Mouse (Mus musculus): ENCODE measurements at regions not wholly inside any gene's neighbourhood (a gene's known extent, or its start where the extent isn't known, plus 50 kb on each side); places are given as distances from the start of the nearest gene placed in this dataset.

DNA sequence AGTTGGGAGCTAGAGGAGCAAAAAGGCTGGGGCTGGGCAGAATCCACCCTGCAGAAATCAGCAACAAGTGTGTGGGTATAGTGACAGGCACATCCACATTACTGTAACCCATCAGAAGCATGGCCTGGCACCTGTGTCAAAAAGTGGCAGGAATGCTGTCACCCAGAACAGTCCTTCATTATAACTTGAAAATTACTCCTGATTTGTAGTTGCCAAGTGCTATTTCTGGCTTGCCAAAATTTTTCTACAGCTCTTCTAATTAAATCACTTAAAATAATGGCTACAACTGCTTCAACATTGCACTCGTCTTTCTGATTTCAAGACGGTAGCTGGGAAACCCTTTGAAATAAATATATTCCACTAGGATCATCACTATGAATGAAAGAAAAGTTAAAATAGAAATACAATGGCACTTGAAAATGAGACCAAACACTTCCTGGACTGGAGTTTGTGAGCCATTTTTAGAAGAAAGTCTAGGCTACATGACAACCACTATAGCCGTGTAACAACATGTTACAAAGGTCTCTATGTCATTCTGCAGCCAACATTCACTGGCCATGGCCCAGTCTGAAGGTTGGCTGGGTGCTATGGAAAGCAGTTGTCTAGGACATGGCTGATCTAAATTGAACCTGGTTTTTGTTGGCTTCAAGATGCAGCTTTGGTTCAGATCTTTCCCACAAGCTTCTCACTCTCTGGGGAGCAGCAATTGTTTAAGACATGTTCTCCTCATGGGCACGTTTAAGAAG, 190.6 kb upstream of the Tapt1 start:
- Histone ChIP-seq H3K27me3 (ENCODE audit: control insufficient read depth, insufficient read depth, low read length) (no peaks in the 10 kb centered on the region), H3K4me1 (ENCODE audit: control insufficient read depth, insufficient read depth, low read length) (no peaks in the 10 kb centered on the region; the same call in 1 of the 2 replicates), H3K36me3 (ENCODE audit: control insufficient read depth, insufficient read depth, low read length) (no peaks in the 10 kb centered on the region), H3K4me2 (replicated peaks; ENCODE audit: low read depth, low read length, severe bottlenecking) (no peak overlapping the region), H3K9ac (ENCODE audit: low read depth, low read length, severe bottlenecking) (no peak overlapping the region), H3K27ac (replicated peaks; ENCODE audit: low read depth, low read length) (no peak overlapping the region), H3K4me3 (replicated peaks; ENCODE audit: low read length) (no peak overlapping the region), H3K9me3 (ENCODE audit: control insufficient read depth, low read length) (no peaks in the 10 kb centered on the region)
- ATAC-seq (ENCODE audit: low FRiP score, low read depth) (no peak), DNase-seq (ENCODE audit: low spot score) (no peak)
- no peak for TF ChIP-seq POLR2A (IDR thresholded peaks at IDR 0.05; ENCODE audit: borderline replicate concordance, extremely low read depth, insufficient read depth, insufficient read length)
- 77% methylated on average over 4 of the region's 4 CpGs for whole genome bisulfite sequencing

DNA sequence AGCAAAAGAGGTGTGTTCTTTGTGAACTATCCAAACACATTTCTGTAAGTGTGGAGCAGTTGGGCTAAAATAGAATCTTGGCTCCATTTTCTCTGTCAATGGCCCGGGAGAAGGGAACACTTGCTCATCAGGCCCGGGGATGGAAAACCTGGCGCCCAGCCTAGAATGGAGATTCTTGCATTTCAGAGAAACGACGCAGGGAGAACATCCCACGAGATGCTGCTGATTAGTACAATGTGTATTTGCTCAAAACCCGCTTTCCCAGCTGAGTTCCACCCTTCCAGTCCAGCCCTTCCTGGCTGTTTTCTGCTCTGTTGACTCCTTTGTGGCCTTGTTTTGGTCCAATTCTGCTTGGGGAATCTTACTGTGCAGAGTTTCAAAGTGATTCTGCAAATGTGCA, 188.0 kb upstream of the Tapt1 start:
- 0 out of 2 replicates have a peak overlapping the region, but pooled peaks have one; percentile 1 for H3K27ac ChIP-seq (replicated peaks; ENCODE audit: low read depth, low read length)
- TF ChIP-seq POLR2A (IDR thresholded peaks at IDR 0.05; ENCODE audit: borderline replicate concordance, extremely low read depth, insufficient read depth, insufficient read length) = no peak

DNA sequence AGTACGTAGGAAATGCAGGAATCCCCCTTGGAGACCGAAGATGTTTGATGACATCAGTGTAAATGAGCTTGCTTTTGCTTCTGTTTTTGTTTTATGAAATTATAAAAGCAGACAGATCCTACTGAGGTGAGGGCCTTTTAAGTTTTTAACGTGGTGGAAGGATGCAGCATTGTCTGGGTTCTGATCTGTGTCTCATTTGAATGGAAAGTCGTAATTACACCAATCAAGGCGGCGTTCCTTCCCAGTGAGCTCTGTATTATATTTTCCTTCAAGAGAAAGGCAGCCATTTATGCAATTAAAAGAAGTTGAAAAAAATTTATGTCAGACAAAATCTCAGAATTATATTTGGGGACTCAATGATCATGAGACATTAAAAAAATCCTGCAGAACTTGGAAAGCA, 176.9 kb upstream of the Tapt1 start:
- Histone ChIP-seq H3K27me3 (ENCODE audit: control insufficient read depth, insufficient read depth, low read length) (no peaks in the 10 kb centered on the region), H3K9me3 (ENCODE audit: control insufficient read depth, low read length) (no peaks in the 10 kb centered on the region), H3K27ac (replicated peaks; ENCODE audit: low read depth, low read length) (no peak overlapping the region), H3K4me1 (ENCODE audit: control insufficient read depth, insufficient read depth, low read length) (no peaks in the 10 kb centered on the region), H3K4me2 (replicated peaks; ENCODE audit: low read depth, low read length, severe bottlenecking) (no peak overlapping the region), H3K4me3 (replicated peaks; ENCODE audit: low read length) (no peak overlapping the region), H3K36me3 (ENCODE audit: control insufficient read depth, insufficient read depth, low read length) (no peaks in the 10 kb centered on the region), H3K9ac (ENCODE audit: low read depth, low read length, severe bottlenecking) (no peak overlapping the region)
- TF ChIP-seq POLR2A (IDR thresholded peaks at IDR 0.05; ENCODE audit: borderline replicate concordance, extremely low read depth, insufficient read depth, insufficient read length) = no peak
- WGBS = 68% methylated on average over 6 of the region's 6 CpGs
- ATAC-seq (ENCODE audit: low FRiP score, low read depth) (no peak), DNase-seq (ENCODE audit: low spot score) (no peak)

More for the DNA sequence above, 188.0 kb upstream of the Tapt1 start:
- DNase-seq (ENCODE audit: low spot score) (peak; percentile 92), ATAC-seq (ENCODE audit: low FRiP score, low read depth) (peak; percentile 86)
- H3K9me3 ChIP-seq (ENCODE audit: control insufficient read depth, low read length) = no peaks in the 10 kb centered on the region
- no peak overlapping the region for H3K4me2 ChIP-seq (replicated peaks; ENCODE audit: low read depth, low read length, severe bottlenecking)
- H3K4me1 ChIP-seq (ENCODE audit: control insufficient read depth, insufficient read depth, low read length) = no peaks in the 10 kb centered on the region; the same call in 1 of the 2 replicates
- no peak overlapping the region for H3K9ac ChIP-seq (ENCODE audit: low read depth, low read length, severe bottlenecking)
- no peaks in the 10 kb centered on the region for H3K36me3 ChIP-seq (ENCODE audit: control insufficient read depth, insufficient read depth, low read length)
- H3K27me3 ChIP-seq (ENCODE audit: control insufficient read depth, insufficient read depth, low read length) = no peaks in the 10 kb centered on the region
- 47% methylated on average over 7 of the region's 7 CpGs for WGBS
- H3K4me3 ChIP-seq (replicated peaks; ENCODE audit: low read length) = no peak overlapping the region

DNA sequence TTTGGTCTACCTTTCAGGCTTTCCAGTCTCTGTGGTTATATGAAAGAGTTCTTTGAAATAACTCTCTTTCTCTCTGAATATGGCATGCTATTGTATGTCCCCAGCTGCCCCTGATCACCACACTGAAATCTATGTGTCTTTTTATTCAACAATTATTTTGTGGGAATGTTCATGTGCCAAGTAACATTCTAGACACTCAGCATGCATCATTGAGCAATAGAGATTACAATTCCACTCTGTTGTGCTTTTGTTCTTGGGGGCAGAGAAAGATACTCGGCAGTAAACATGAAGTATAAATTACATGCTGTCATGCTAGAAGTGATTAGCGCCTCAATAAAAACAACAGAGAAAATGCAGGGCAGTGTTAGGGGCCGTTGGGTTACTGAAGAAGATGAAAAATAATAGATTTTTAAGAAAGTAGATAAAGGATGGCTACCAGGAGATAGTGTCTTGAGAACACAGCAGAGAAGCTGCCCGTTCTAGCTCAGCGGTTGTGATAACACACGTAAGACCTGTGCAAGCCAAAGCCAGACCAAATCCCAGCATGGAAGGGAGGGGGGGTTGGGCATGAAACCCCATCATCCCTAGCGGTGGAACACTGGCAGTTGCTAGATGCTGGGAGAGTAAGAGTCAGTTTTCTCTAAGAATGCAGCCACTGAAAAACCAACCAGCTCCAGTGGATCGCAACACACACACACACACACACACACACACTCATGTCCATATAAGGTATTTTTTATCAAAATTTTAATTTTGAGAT, 174.3 kb upstream of the Tapt1 start:
- H3K9ac ChIP-seq (ENCODE audit: low read depth, low read length, severe bottlenecking) = no peak overlapping the region
- no peaks in the 10 kb centered on the region for H3K9me3 ChIP-seq (ENCODE audit: control insufficient read depth, low read length)
- 76% methylated on average over 8 of the region's 8 CpGs for WGBS
- DNase-seq (ENCODE audit: low spot score) = no peak
- no peak overlapping the region for H3K27ac ChIP-seq (replicated peaks; ENCODE audit: low read depth, low read length)
- H3K27me3 ChIP-seq (ENCODE audit: control insufficient read depth, insufficient read depth, low read length) = no peaks in the 10 kb centered on the region
- H3K36me3 ChIP-seq (ENCODE audit: control insufficient read depth, insufficient read depth, low read length) = no peaks in the 10 kb centered on the region
- no peak for ATAC-seq (ENCODE audit: low FRiP score, low read depth)
- no peak overlapping the region for H3K4me3 ChIP-seq (replicated peaks; ENCODE audit: low read length)
- no peak for TF ChIP-seq POLR2A (IDR thresholded peaks at IDR 0.05; ENCODE audit: borderline replicate concordance, extremely low read depth, insufficient read depth, insufficient read length)
- H3K4me1 ChIP-seq (ENCODE audit: control insufficient read depth, insufficient read depth, low read length) = no peaks in the 10 kb centered on the region
- H3K4me2 ChIP-seq (replicated peaks; ENCODE audit: low read depth, low read length, severe bottlenecking) = no peak overlapping the region

DNA sequence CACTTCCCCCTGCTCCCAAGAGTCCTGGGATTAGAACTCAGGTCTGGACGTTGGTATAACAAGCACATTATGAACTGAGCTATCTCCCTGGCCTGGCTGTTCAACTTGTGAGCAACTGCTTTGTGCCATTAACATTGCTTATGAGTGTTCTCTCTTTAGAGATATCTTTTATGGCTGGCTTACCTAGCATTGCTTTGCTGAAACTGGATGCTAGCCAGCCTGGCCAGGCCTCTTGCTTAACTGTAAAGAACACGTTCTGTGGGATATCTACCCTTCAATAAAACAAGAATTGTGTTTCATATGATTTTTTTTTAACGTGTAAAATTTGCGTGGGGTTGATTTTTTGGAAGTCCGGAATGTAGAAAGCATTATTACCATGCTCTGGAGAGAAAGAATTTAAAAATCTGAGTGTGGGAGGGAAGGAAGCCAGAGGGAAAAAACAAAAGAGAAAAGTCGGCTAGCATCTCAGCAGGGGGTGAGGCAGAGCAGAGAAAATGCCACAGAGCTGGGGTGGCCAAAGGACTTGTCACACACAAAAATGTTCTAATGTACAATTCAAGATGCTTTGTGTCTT, 160.9 kb upstream of the Tapt1 start:
- Histone ChIP-seq H3K36me3 (ENCODE audit: control insufficient read depth, insufficient read depth, low read length) (no peaks in the 10 kb centered on the region), H3K4me2 (replicated peaks; ENCODE audit: low read depth, low read length, severe bottlenecking) (no peak overlapping the region), H3K9ac (ENCODE audit: low read depth, low read length, severe bottlenecking) (no peak overlapping the region), H3K9me3 (ENCODE audit: control insufficient read depth, low read length) (no peaks in the 10 kb centered on the region), H3K27me3 (ENCODE audit: control insufficient read depth, insufficient read depth, low read length) (no peaks in the 10 kb centered on the region), H3K27ac (replicated peaks; ENCODE audit: low read depth, low read length) (no peak overlapping the region), H3K4me1 (ENCODE audit: control insufficient read depth, insufficient read depth, low read length) (peaks cover 22% of the 10 kb centered on the region), H3K4me3 (replicated peaks; ENCODE audit: low read length) (no peak overlapping the region)
- no peak for TF ChIP-seq POLR2A (IDR thresholded peaks at IDR 0.05; ENCODE audit: borderline replicate concordance, extremely low read depth, insufficient read depth, insufficient read length)
- WGBS = 19% methylated on average over 6 of the region's 6 CpGs
- ATAC-seq (ENCODE audit: low FRiP score, low read depth) (peak; percentile 63), DNase-seq (ENCODE audit: low spot score) (peak; percentile 44)
